Mouse (Mus musculus) E14TG2a.4 (cell line): Measurements from ENCODE around the gene Nppb.

ENCODE experiments used
- H3K27me3 ChIP-seq: 2 replicates; pipeline ENCODE4 v1.6.1; 2014; ENCODE audit warnings: low read length, control low read depth; ENCODE audit not compliant: insufficient read depth
- H3K36me3 ChIP-seq: 2 replicates; pipeline ENCODE4 v1.6.1; 2014; ENCODE audit warnings: low read length, control low read depth; ENCODE audit not compliant: insufficient read depth
- H3K4me1 ChIP-seq: replicated peaks from 2 replicates; pipeline ENCODE4 v1.6.1; 2014; ENCODE audit warnings: low read depth, low read length, control low read depth
- H3K4me3 ChIP-seq: replicated peaks from 2 replicates; pipeline ENCODE4 v1.5.1; 2014; ENCODE audit warnings: mild to moderate bottlenecking, low read length
- H3K9me3 ChIP-seq: 2 replicates; pipeline ENCODE4 v1.6.1; 2014; ENCODE audit warnings: low read length, control low read depth
- CTCF ChIP-seq: conservative IDR thresholded peaks from 2 replicates; pipeline ENCODE4 v1.5.1; 2014; ENCODE audit warnings: low read length
- NANOG ChIP-seq: IDR thresholded peaks from 2 replicates; pipeline ENCODE4 v1.6.1; 2014; ENCODE audit warnings: borderline replicate concordance, low read length, mixed read lengths
- POU5F1 ChIP-seq: IDR thresholded peaks from 2 replicates; pipeline ENCODE4 v1.6.1; 2014; ENCODE audit warnings: low read length, borderline replicate concordance

Gene Nppb

GRCm38 (mm10) chr4:148016981-148017380 lies 31.4 kb downstream of the Nppb start:
- 0 out of 2 replicates have a peak, but pooled peaks cover 13% of the 10 kb centered on the region for H3K4me1 ChIP-seq
- TF ChIP-seq NANOG (no peak), POU5F1 (no peak), CTCF (no peak)
- no peak overlapping the region for H3K4me3 ChIP-seq
- no peaks in the 10 kb centered on the region for H3K9me3 ChIP-seq
- peaks cover 100% of the 10 kb centered on the region for H3K36me3 ChIP-seq
- no peaks in the 10 kb centered on the region for H3K27me3 ChIP-seq

GRCm38 (mm10) chr4:148018410-148018809 lies 32.8 kb downstream of the Nppb start:
- Histone ChIP-seq H3K36me3 (peaks cover 100% of the 10 kb centered on the region), H3K4me3 (no peak overlapping the region), H3K9me3 (no peaks in the 10 kb centered on the region), H3K27me3 (no peaks in the 10 kb centered on the region), H3K4me1 (0 out of 2 replicates have a peak, but pooled peaks cover 13% of the 10 kb centered on the region)
- TF ChIP-seq CTCF (no peak), POU5F1 (no peak), NANOG (no peak)

GRCm38 (mm10) chr4:148024003-148024402 lies 38.4 kb downstream of the Nppb start:
- no peaks in the 10 kb centered on the region for H3K27me3 ChIP-seq
- peaks cover 97% of the 10 kb centered on the region for H3K36me3 ChIP-seq
- TF ChIP-seq NANOG (no peak), CTCF (no peak)
- no peaks in the 10 kb centered on the region for H3K4me1 ChIP-seq
- no peaks in the 10 kb centered on the region for H3K9me3 ChIP-seq
- no peak overlapping the region for H3K4me3 ChIP-seq

GRCm38 (mm10) chr4:148029297-148029696 lies 43.7 kb downstream of the Nppb start:
- Histone ChIP-seq H3K9me3 (no peaks in the 10 kb centered on the region), H3K4me3 (no peak overlapping the region), H3K36me3 (peaks cover 67% of the 10 kb centered on the region), H3K27me3 (no peaks in the 10 kb centered on the region), H3K4me1 (peaks cover 20% of the 10 kb centered on the region)
- TF ChIP-seq NANOG: no peak
- TF ChIP-seq POU5F1: no peak
- TF ChIP-seq CTCF: no peak

- H3K36me3 ChIP-seq: peaks cover 58% of the 10 kb centered on the region
- H3K27me3 ChIP-seq: no peaks in the 10 kb centered on the region
- H3K4me3 ChIP-seq: no peak overlapping the region
- TF ChIP-seq POU5F1 (no peak), CTCF (no peak), NANOG (no peak)
- H3K4me1 ChIP-seq: peaks cover 32% of the 10 kb centered on the region
- H3K9me3 ChIP-seq: no peaks in the 10 kb centered on the region
Measured at GRCm38 (mm10) chr4:148030506-148030905, 44.9 kb downstream of the Nppb start.

GRCm38 (mm10) chr4:148033858-148034410 lies 48.3 kb downstream of the Nppb start:
- peaks cover 35% of the 10 kb centered on the region for H3K36me3 ChIP-seq
- H3K4me3 ChIP-seq: no peak overlapping the region
- H3K4me1 ChIP-seq: peaks cover 50% of the 10 kb centered on the region
- H3K9me3 ChIP-seq: no peaks in the 10 kb centered on the region
- H3K27me3 ChIP-seq: no peaks in the 10 kb centered on the region
- TF ChIP-seq CTCF (no peak), POU5F1 (peak; percentile 67; the same call in 1 of the 2 replicates)

GRCm38 (mm10) chr4:148035440-148035839 lies 49.9 kb downstream of the Nppb start:
- Histone ChIP-seq H3K4me3 (no peak overlapping the region), H3K27me3 (no peaks in the 10 kb centered on the region)
- TF ChIP-seq CTCF: no peak
- no peak for TF ChIP-seq NANOG
- no peak for TF ChIP-seq POU5F1

More at GRCm38 (mm10) chr4:148035440-148035839, 49.9 kb downstream of the Nppb start:
- H3K36me3 ChIP-seq: peaks cover 24% of the 10 kb centered on the region
- H3K4me1 ChIP-seq: peaks cover 63% of the 10 kb centered on the region
- H3K9me3 ChIP-seq: no peaks in the 10 kb centered on the region
